Mouse (Mus musculus) liver, postnatal 0 days (tissue): ENCODE results near the gene Ccdc88c. TPM values are rescaled to one million over a fixed set of nuclear protein-coding genes. Genes with fewer than 3 reads are reported as not detected.
A peak's percentile ranks its signal among the peaks of the same experiment; 100 is the strongest.

Experiments
- ATAC-seq: fragments of 200-750 bp; cut with Nextera tagmentation; 2 replicates; pipeline ENCODE4 v1.8.0; 2017; ENCODE audit warnings: mild to moderate bottlenecking, moderate library complexity
- DNase-seq: peaks from one replicate; pipeline ENCODE4 v3.0.0-alpha.2; 2016
- H3K27ac ChIP-seq: fragments of 300-500 bp; sonication (generic); 2 replicates; pipeline ENCODE4 v1.5.1; 2014; ENCODE audit warnings: antibody characterized with exemption, moderate library complexity, mild to moderate bottlenecking, low read depth
- H3K27me3 ChIP-seq: fragments of 300-500 bp; sonication (generic); 2 replicates; pipeline ENCODE4 v1.6.1; 2014; ENCODE audit warnings: low read length, control low read depth, mixed read lengths; ENCODE audit not compliant: insufficient read depth
- H3K36me3 ChIP-seq: fragments of 300-500 bp; sonication (generic); replicated peaks from 2 replicates; pipeline ENCODE4 v1.6.1; 2014; ENCODE audit warnings: mild to moderate bottlenecking, control low read depth, low read length, moderate library complexity, mixed read lengths; ENCODE audit not compliant: insufficient read depth
- H3K4me1 ChIP-seq: fragments of 300-500 bp; sonication (generic); 2 replicates; pipeline ENCODE4 v1.6.1; 2014; ENCODE audit warnings: antibody characterized with exemption, mild to moderate bottlenecking, control low read depth; ENCODE audit not compliant: insufficient read depth
- H3K4me2 ChIP-seq: fragments of 300-500 bp; sonication (generic); 2 replicates; pipeline ENCODE4 v1.6.1; 2014; ENCODE audit warnings: low read depth, mild to moderate bottlenecking, low read length, moderate library complexity, mixed read lengths
- H3K4me3 ChIP-seq: fragments of 300-500 bp; sonication (generic); 2 replicates; pipeline ENCODE4 v1.5.1; 2014; ENCODE audit warnings: low read depth, low read length
- H3K9ac ChIP-seq: fragments of 300-500 bp; sonication (generic); replicated peaks from 2 replicates; pipeline ENCODE4 v1.6.1; 2014; ENCODE audit warnings: mild to moderate bottlenecking, moderate library complexity
- H3K9me3 ChIP-seq: fragments of 300-500 bp; sonication (generic); 2 replicates; pipeline ENCODE4 v1.6.1; 2016; ENCODE audit warnings: mild to moderate bottlenecking, control low read depth, low read length, mixed read lengths
- CTCF ChIP-seq: sonication (generic); IDR thresholded peaks from 2 replicates; pipeline ENCODE4 v1.5.1; 2016; ENCODE audit warnings: antibody characterized with exemption, low read depth
- EP300 ChIP-seq: IDR thresholded peaks from 2 replicates; pipeline ENCODE4 v1.6.1; 2016; ENCODE audit warnings: antibody characterized with exemption, low read depth, mild to moderate bottlenecking
- WGBS: fragments of 180-500 bp; shearing (Covaris S2); extraction: QIAGEN DNeasy Blood & Tissue Kit; methylation state at CpG from one replicate; pipeline ENCODE4 v1.1.7; 2014; ENCODE audit not compliant: insufficient replicate concordance; 5-methylcytosine and 5-hydroxymethylcytosine counted together
- polyA plus RNA-seq: library from polyadenylated mRNA; unstranded; fragments of >200 nt; fragmentation: Nextera tagmentation; extraction: Ambion mirVana; gene quantifications from 2 replicates; pipeline ENCODE4 v1.2.1, GENCODE M21; 2015

Ccdc88c gene
- polyA plus RNA-seq, 1 experiment from 2014 or later = 4.2 TPM

- H3K9ac ChIP-seq = no peak overlapping the region
- peak; percentile 61 for DNase-seq
- no peak overlapping the region for H3K4me2 ChIP-seq
- 68% methylated on average over 15 of the region's 15 CpGs for WGBS
- H3K4me1 ChIP-seq = no peaks in the 10 kb centered on the region; the same call in 1 of the 2 replicates
- peaks cover 44% of the 10 kb centered on the region for H3K36me3 ChIP-seq
- peak overlapping the region; percentile 52 for H3K27ac ChIP-seq
- ATAC-seq = peak; percentile 43
- no peak for TF ChIP-seq EP300
- TF ChIP-seq CTCF = no peak
- H3K4me3 ChIP-seq = no peak overlapping the region
- no peaks in the 10 kb centered on the region for H3K27me3 ChIP-seq
- H3K9me3 ChIP-seq = no peaks in the 10 kb centered on the region
These were observed 104.1 kb downstream of the Ccdc88c start for GRCm38 (mm10) chr12:100924646-100925339.

GRCm38 (mm10) chr12:100910731-100911130 lies 118.1 kb downstream of the Ccdc88c start:
- H3K27ac ChIP-seq = no peak overlapping the region
- WGBS = 87% methylated on average over 12 of the region's 12 CpGs
- peaks cover 12% of the 10 kb centered on the region for H3K36me3 ChIP-seq
- H3K4me2 ChIP-seq = no peak overlapping the region
- no peak overlapping the region for H3K4me3 ChIP-seq
- TF ChIP-seq CTCF (no peak), EP300 (no peak)
- no peaks in the 10 kb centered on the region for H3K9me3 ChIP-seq
- H3K4me1 ChIP-seq = peaks cover 6% of the 10 kb centered on the region; the same call in 1 of the 2 replicates
- peaks cover 24% of the 10 kb centered on the region for H3K27me3 ChIP-seq
- DNase-seq (no peak), ATAC-seq (no peak)
- H3K9ac ChIP-seq = no peak overlapping the region

GRCm38 (mm10) chr12:100909765-100910164 lies 119.1 kb downstream of the Ccdc88c start:
- ATAC-seq (no peak), DNase-seq (no peak)
- no peak overlapping the region for H3K4me3 ChIP-seq
- 73% methylated on average over 6 of the region's 6 CpGs for WGBS
- H3K27me3 ChIP-seq = peaks cover 24% of the 10 kb centered on the region
- no peak overlapping the region for H3K9ac ChIP-seq
- H3K4me2 ChIP-seq = no peak overlapping the region
- no peaks in the 10 kb centered on the region for H3K9me3 ChIP-seq
- H3K36me3 ChIP-seq = peaks cover 9% of the 10 kb centered on the region
- TF ChIP-seq EP300 = no peak
- no peak for TF ChIP-seq CTCF
- H3K27ac ChIP-seq = no peak overlapping the region
- H3K4me1 ChIP-seq = peaks cover 6% of the 10 kb centered on the region; the same call in 1 of the 2 replicates

GRCm38 (mm10) chr12:100908298-100909034 lies 120.4 kb downstream of the Ccdc88c start:
- Histone ChIP-seq H3K4me3 (peak overlapping the region; percentile 19; the same call in 1 of the 2 replicates), H3K36me3 (peaks cover 6% of the 10 kb centered on the region), H3K4me1 (peaks cover 6% of the 10 kb centered on the region; the same call in 1 of the 2 replicates), H3K9me3 (no peaks in the 10 kb centered on the region), H3K9ac (no peak overlapping the region), H3K27me3 (peaks cover 24% of the 10 kb centered on the region), H3K4me2 (peak overlapping the region; percentile 58; the same call in 1 of the 2 replicates), H3K27ac (no peak overlapping the region)
- 17% methylated on average over 10 of the region's 10 CpGs for WGBS
- TF ChIP-seq EP300 (no peak), CTCF (no peak)
- DNase-seq = no peak
- no peak for ATAC-seq

- Histone ChIP-seq H3K4me2 (peak within 1 kb of the TSS; percentile 58), H3K4me3 (peak within 1 kb of the TSS; percentile 19; the same call in 1 of the 2 replicates), H3K36me3 (no peaks in the 10 kb centered on the region; the same call in 1 of the 2 replicates), H3K4me1 (peaks cover 6% of the 10 kb centered on the region; the same call in 1 of the 2 replicates), H3K9ac (no peak within 1 kb of the TSS), H3K9me3 (no peaks in the 10 kb centered on the region), H3K27me3 (peaks cover 24% of the 10 kb centered on the region), H3K27ac (no peak within 1 kb of the TSS)
- whole genome bisulfite sequencing = 7% methylated on average over 35 of the region's 39 CpGs
- TF ChIP-seq CTCF (no peak), EP300 (no peak)
- DNase-seq (no peak), ATAC-seq (no peak; the same call in 1 of the 2 replicates)
These were observed 121.1 kb downstream of the Ccdc88c start, which contains the start of gene Gpr68 for GRCm38 (mm10) chr12:100907598-100908297. TSS of gene Gpr68 (minus strand) at chr12:100908198.
